Mouse (Mus musculus): Measurements from ENCODE around the gene Pogk.

- TF ChIP-seq CTCF (IDR thresholded peaks at IDR 0.05; ENCODE audit: control insufficient read depth, insufficient read depth, insufficient read length): no peak
- peak; percentile 12 for TF ChIP-seq MYOD1 (IDR thresholded peaks at IDR 0.05; ENCODE audit: control insufficient read depth, insufficient read length, low read depth)
These were observed 62.8 kb downstream of the Pogk start for GRCm38 (mm10) chr1:166346906-166347305.
